Mouse (Mus musculus): ENCODE data around the gene Mfsd9.
A peak's percentile ranks its signal among the peaks of the same experiment; 100 is the strongest.

DNA sequence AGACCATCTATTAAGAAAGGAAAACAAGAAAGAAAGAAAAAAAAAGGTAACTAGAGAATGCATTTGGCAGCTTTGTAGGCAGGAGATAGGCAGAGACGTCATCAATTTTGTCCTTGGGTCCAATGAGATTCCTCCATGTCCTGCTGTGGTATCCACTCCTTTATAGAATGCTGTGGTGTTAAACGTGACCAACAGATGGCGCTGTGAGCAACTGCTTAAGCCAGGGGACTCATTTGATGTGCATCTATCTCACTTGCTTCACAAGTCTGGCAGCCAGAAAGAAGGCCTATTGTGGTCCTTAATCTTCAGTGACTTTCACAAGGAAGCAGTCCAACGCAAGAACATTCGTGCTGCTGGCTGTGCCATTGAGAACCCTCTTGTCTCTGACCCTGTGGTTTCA, 6.9 kb upstream of the Mfsd9 start:
- TF ChIP-seq USF1 (IDR thresholded peaks at IDR 0.05; ENCODE audit: low read depth) = no peak
- no peak for TF ChIP-seq MAX (IDR thresholded peaks at IDR 0.05)
- peak; percentile 44 for TF ChIP-seq CTCF (IDR thresholded peaks at IDR 0.05; ENCODE audit: control insufficient read depth, insufficient read depth, insufficient read length)
- TF ChIP-seq MYOD1 (IDR thresholded peaks at IDR 0.05; ENCODE audit: control insufficient read depth, insufficient read length, low read depth) = no peak
